Mouse (Mus musculus) limb, embryonic 10.5 days (tissue): ENCODE results near the gene Hoxb13. TPM values are rescaled to one million over a fixed set of nuclear protein-coding genes. Genes with fewer than 3 reads are reported as not detected.

ENCODE experiments used
- DNase-seq: peaks from one replicate; pipeline ENCODE4 v3.0.0-alpha.2; 2017; ENCODE audit warnings: low spot score
- H3K27ac ChIP-seq: fragments of 300-500 bp; sonication (generic); 2 replicates; pipeline ENCODE4 v1.5.1; 2016; ENCODE audit warnings: mild to moderate bottlenecking
- H3K27me3 ChIP-seq: fragments of 300-500 bp; sonication (generic); 2 replicates; pipeline ENCODE4 v1.6.1; 2016; ENCODE audit warnings: low read depth, mild to moderate bottlenecking; ENCODE audit not compliant: poor library complexity, severe bottlenecking
- H3K36me3 ChIP-seq: fragments of 300-500 bp; sonication (generic); 2 replicates; pipeline ENCODE4 v1.6.1; 2016; ENCODE audit warnings: mild to moderate bottlenecking, moderate library complexity
- H3K4me1 ChIP-seq: fragments of 300-500 bp; sonication (generic); 2 replicates; pipeline ENCODE4 v1.6.1; 2016
- H3K4me3 ChIP-seq: fragments of 300-500 bp; sonication (generic); 2 replicates; pipeline ENCODE4 v1.5.1; 2016; ENCODE audit warnings: mild to moderate bottlenecking, moderate library complexity
- H3K9me3 ChIP-seq: fragments of 300-500 bp; sonication (generic); replicated peaks from 2 replicates; pipeline ENCODE4 v1.6.1; 2016; ENCODE audit warnings: mild to moderate bottlenecking
- WGBS: fragments of 180-500 bp; shearing (Covaris S2); methylation state at CpG from one replicate; pipeline ENCODE4 v1.1.7; 2016; 5-methylcytosine and 5-hydroxymethylcytosine counted together
- polyA plus RNA-seq: library from polyadenylated mRNA; unstranded; fragments of >200 nt; fragmentation: Nextera tagmentation; extraction: Ambion mirVana; gene quantifications from 2 replicates; pipeline ENCODE4 v1.2.1, GENCODE M21; 2016

Gene Hoxb13
- not detected in 2 replicates for polyA plus RNA-seq

- Histone ChIP-seq H3K36me3 (no peaks in the 10 kb centered on the region), H3K27me3 (peaks cover 100% of the 10 kb centered on the region), H3K27ac (no peak within 1 kb of the TSS), H3K4me3 (peak within 1 kb of the TSS; percentile 35), H3K9me3 (no peaks in the 10 kb centered on the region), H3K4me1 (peaks cover 24% of the 10 kb centered on the region)
- peak; percentile 73 for DNase-seq
- WGBS = under 1% methylated on average over 35 of the region's 35 CpGs
Measured at GRCm38 (mm10) chr11:96193521-96194400, at the start of gene Hoxb13. Hoxb13 (plus strand) TSS chr11:96194316.

- 3% methylated on average over 15 of the region's 15 CpGs for WGBS
- Histone ChIP-seq H3K36me3 (no peaks in the 10 kb centered on the region), H3K27me3 (peaks cover 69% of the 10 kb centered on the region), H3K27ac (no peak overlapping the region), H3K4me1 (peaks cover 11% of the 10 kb centered on the region), H3K4me3 (peak overlapping the region; percentile 23), H3K9me3 (no peaks in the 10 kb centered on the region)
- DNase-seq = peak; percentile 89
Measured at GRCm38 (mm10) chr11:96145622-96146270, 48.4 kb upstream of the Hoxb13 start.

DNA sequence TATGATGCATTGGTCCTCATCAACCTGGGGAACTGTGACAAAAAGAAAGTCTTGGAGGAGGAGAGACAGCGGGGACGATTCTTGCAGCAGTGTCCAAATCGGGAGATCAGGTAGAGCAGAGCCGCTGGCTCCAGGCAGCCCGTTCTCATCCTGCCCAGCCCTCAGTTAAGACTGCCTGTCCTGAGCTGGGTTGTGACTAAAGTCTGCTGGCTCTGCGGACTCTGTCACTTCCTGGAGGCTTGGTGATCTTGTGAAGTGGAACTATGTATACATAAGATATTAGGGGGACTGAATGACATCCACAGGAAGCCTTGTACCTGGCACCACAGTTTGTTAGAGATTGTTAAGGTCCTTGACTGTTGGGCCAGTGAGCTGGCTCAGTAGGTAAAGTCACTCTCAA is 46.6 kb upstream of the Hoxb13 start:
- no peaks in the 10 kb centered on the region for H3K9me3 ChIP-seq
- WGBS = 85% methylated on average over 6 of the region's 6 CpGs
- H3K27ac ChIP-seq = no peak overlapping the region
- DNase-seq = no peak
- H3K4me1 ChIP-seq = peaks cover 7% of the 10 kb centered on the region
- no peak overlapping the region for H3K4me3 ChIP-seq
- peaks cover 86% of the 10 kb centered on the region for H3K27me3 ChIP-seq
- no peaks in the 10 kb centered on the region for H3K36me3 ChIP-seq

DNA sequence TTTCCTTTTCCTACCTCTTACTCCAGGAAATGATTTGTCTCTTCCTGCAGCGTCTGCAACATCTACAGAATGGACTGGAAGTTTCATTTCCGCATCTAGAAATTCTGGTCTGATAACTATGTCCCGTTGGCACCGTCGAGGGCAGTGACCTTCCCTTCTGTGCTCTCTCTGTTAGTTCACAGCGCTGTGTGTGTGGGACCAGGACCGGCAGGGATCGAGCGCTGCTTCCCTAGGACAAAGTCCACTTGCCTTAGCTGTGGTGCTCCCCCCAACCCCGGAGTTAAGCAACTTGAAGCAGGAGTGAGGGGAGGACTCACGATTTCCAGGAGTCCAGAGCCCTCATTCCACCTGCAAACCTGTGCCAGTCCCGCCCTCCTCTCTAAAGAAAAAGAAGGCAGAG is 29.3 kb upstream of the Hoxb13 start:
- H3K27me3 ChIP-seq = peaks cover 88% of the 10 kb centered on the region
- WGBS = 56% methylated on average over 12 of the region's 12 CpGs
- DNase-seq = no peak
- no peak overlapping the region for H3K4me3 ChIP-seq
- no peaks in the 10 kb centered on the region for H3K4me1 ChIP-seq
- no peak overlapping the region for H3K27ac ChIP-seq
- no peaks in the 10 kb centered on the region for H3K9me3 ChIP-seq
- H3K36me3 ChIP-seq = no peaks in the 10 kb centered on the region

DNA sequence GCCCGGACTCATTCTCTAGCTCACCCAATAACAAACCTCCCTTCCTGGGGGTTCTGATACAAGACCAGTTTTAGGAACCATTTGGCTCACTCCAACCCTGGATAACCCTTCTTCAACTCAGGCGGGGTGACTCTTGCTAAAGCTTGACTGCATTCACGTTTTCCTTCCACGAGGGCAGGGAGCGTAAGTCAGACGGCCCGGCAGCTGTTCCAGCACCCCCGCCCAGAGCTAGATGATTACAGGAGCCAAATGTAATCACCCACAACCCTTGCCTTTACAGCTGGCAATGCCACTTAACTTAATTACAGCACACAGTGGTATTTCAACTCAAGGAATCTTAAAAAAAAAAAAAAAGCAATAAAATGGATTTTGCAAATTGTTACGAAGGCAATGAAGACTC is 26.0 kb upstream of the Hoxb13 start:
- no peak for DNase-seq
- no peak overlapping the region for H3K27ac ChIP-seq
- no peak overlapping the region for H3K4me3 ChIP-seq
- no peaks in the 10 kb centered on the region for H3K9me3 ChIP-seq
- no peaks in the 10 kb centered on the region for H3K36me3 ChIP-seq
- H3K27me3 ChIP-seq = peaks cover 100% of the 10 kb centered on the region
- peaks cover 12% of the 10 kb centered on the region for H3K4me1 ChIP-seq
- 20% methylated on average over 9 of the region's 9 CpGs for WGBS

DNA sequence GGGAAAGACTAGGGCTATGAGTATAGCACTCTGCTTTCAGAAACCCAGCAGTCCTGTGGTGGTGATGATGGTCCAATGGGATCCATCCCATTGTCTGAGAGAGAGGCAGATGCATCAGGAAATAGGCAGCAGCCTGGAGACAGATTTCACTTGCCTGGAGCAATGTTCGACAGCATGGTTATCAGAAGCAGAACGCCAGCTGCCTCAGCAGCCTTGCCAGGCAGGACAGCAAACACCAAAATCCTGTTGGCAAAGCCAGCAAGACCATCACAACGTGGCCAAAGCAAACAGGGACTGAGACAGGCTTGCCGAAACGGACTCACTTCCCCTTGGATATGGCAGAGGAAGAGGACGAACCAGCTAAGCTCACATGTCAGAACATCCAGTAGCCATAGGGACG is 25.1 kb upstream of the Hoxb13 start:
- 19% methylated on average over 7 of the region's 7 CpGs for WGBS
- no peaks in the 10 kb centered on the region for H3K36me3 ChIP-seq

DNA sequence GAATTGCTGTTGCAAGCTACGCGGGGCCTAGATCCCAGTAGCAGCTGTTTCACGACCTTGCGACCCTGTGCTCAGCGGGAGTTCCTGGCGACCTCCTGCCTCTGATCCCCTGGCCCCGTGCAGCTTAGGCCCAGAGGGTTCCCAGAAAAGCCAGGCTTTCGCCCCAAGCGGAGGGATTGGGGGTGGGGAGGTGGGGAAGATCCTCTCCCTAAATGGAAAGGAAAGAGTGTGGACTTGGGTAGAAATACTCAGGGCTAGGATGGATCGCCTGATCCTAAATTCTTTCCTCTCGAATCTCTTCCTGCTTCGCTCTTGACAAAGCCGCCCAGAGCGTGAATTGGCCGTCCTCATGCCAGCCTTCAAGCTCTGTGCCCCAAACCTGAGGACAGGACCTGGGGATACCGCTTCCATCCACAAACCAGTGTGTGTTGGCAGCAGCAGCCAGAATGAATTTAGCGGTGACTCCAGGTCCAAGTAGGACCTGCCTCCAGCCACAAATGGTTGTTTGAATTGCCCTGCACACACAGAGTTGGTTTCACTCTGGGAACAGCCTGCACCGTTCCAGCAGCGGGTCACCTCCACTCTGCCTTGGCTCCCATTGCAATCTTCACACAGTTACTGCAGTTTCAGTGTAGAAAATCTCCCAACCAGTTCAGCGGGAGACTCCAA is 23.3 kb upstream of the Hoxb13 start:
- Histone ChIP-seq H3K27me3 (peaks cover 100% of the 10 kb centered on the region), H3K36me3 (no peaks in the 10 kb centered on the region), H3K9me3 (no peaks in the 10 kb centered on the region), H3K4me3 (no peak overlapping the region; the same call in 1 of the 2 replicates), H3K27ac (no peak overlapping the region), H3K4me1 (peaks cover 15% of the 10 kb centered on the region)
- peak; percentile 51 for DNase-seq
- WGBS = under 1% methylated on average over 20 of the region's 20 CpGs

More for the DNA sequence above, 25.1 kb upstream of the Hoxb13 start:
- H3K4me3 ChIP-seq = no peak overlapping the region
- no peaks in the 10 kb centered on the region for H3K9me3 ChIP-seq
- DNase-seq = no peak
- H3K27me3 ChIP-seq = peaks cover 100% of the 10 kb centered on the region
- peaks cover 15% of the 10 kb centered on the region for H3K4me1 ChIP-seq
- H3K27ac ChIP-seq = no peak overlapping the region

- DNase-seq = no peak
- 7% methylated on average over 3 of the region's 3 CpGs for WGBS
- Histone ChIP-seq H3K27me3 (peaks cover 100% of the 10 kb centered on the region), H3K9me3 (no peaks in the 10 kb centered on the region), H3K27ac (no peak overlapping the region), H3K4me1 (peaks cover 15% of the 10 kb centered on the region), H3K36me3 (no peaks in the 10 kb centered on the region), H3K4me3 (no peak overlapping the region)
Measured at GRCm38 (mm10) chr11:96171601-96172000, 22.5 kb upstream of the Hoxb13 start.

DNA sequence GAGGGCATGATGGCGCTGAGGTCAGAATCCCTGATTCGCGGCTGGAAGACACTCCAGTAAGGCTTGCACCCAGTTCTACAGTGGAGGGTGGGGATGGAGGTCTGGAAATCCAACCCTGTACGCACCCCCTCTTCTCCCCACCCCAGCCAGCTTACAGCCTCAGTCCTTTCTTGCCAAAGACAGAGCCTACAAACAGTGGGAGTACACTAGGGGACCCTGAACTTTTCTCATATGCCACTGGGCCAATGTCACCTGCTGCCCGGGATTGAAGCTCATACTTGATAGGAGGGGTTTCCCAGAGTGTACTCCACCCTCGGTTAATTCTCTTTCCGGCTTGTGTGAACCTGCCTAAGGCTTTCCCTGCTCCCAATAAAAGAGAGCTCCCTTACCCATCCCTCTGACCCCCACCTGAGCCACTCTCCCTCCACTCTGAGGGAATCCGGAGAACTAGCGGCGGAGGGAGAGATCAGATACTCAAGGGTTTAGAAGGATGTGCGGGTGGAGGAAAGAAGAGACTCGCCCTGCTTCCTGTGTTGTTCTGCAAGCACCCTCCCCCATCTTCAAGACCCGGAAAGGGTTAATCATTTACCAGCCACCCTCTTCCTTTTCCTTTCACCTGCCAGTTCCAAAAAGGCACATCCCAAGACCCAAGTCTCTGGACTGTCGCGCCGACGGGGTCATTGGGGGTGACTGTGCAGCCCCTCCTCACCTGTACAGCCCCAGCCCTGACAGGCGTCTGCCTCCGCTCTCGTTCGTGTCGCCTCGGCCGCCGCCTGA is 21.4 kb upstream of the Hoxb13 start:
- Histone ChIP-seq H3K36me3 (no peaks in the 10 kb centered on the region), H3K27ac (no peak overlapping the region), H3K27me3 (peaks cover 100% of the 10 kb centered on the region), H3K9me3 (no peaks in the 10 kb centered on the region), H3K4me1 (peaks cover 15% of the 10 kb centered on the region), H3K4me3 (no peak overlapping the region)
- WGBS = under 1% methylated on average over 25 of the region's 25 CpGs
- DNase-seq = no peak

DNA sequence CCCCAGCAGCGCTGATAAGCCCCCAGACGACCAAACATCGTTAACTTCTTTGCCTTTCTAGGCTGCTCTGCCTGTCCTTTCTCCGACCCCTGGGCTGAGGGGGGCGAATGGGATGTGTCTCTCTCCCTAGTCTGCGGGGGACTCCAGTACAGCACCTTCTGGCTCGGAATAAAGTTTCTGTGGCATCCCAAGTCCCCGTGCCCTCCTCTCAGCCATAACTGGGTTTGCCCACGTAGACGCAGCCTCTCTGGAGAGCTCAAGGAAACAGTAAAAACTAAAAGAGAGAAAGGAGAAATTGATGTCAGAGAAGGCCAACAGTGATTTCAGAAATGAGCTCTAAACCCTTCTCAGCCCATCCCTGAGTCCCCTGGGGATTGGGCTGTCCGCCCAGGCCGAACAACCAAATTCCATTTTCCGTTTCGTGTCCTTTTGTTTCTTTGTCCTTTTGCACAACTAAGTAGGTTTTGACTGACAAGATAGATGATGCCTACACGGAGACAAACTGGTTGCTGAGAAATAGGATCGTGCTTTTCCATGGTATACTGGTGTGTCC is 20.8 kb upstream of the Hoxb13 start:
- DNase-seq = no peak
- Histone ChIP-seq H3K27me3 (peaks cover 100% of the 10 kb centered on the region), H3K4me3 (no peak overlapping the region), H3K27ac (no peak overlapping the region), H3K4me1 (peaks cover 15% of the 10 kb centered on the region), H3K9me3 (no peaks in the 10 kb centered on the region), H3K36me3 (no peaks in the 10 kb centered on the region)
- 2% methylated on average over 16 of the region's 16 CpGs for WGBS

GRCm38 (mm10) chr11:96174881-96175280 is 19.2 kb upstream of the Hoxb13 start:
- no peaks in the 10 kb centered on the region for H3K36me3 ChIP-seq
- H3K27ac ChIP-seq = no peak overlapping the region
- peaks cover 15% of the 10 kb centered on the region for H3K4me1 ChIP-seq
- H3K9me3 ChIP-seq = no peaks in the 10 kb centered on the region
- no peak for DNase-seq
- H3K4me3 ChIP-seq = no peak overlapping the region
- H3K27me3 ChIP-seq = peaks cover 100% of the 10 kb centered on the region
- WGBS = 2% methylated on average over 6 of the region's 6 CpGs

DNA sequence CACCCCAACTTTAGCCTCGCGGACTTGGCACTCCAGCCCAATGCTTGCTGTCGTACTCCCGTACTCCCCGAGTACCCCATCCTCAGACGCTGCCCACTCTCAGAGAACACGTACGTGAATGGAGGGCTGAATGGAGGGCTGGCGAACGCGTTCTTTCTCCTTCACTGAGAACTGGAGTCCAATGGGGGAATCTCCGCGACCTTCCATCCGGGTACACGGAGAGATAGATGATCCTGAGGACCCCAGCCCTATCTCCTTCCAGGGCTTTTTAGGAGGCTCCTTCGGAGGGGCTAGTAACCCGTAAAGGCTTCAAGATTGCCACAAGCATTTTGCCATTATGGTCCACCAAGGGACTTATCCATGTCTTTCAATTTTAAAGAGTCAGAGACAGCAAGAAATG is 18.6 kb upstream of the Hoxb13 start:
- H3K4me3 ChIP-seq = no peak overlapping the region
- DNase-seq = no peak
- under 1% methylated on average over 17 of the region's 17 CpGs for WGBS
- no peak overlapping the region for H3K27ac ChIP-seq
- peaks cover 100% of the 10 kb centered on the region for H3K27me3 ChIP-seq
- H3K9me3 ChIP-seq = no peaks in the 10 kb centered on the region
- H3K4me1 ChIP-seq = peaks cover 12% of the 10 kb centered on the region
- no peaks in the 10 kb centered on the region for H3K36me3 ChIP-seq
